Mouse (Mus musculus): ENCODE measurements at regions not wholly inside any gene's neighbourhood (a gene's known extent, or its start where the extent isn't known, plus 50 kb on each side); places are given as distances from the start of the nearest gene placed in this dataset.

DNA sequence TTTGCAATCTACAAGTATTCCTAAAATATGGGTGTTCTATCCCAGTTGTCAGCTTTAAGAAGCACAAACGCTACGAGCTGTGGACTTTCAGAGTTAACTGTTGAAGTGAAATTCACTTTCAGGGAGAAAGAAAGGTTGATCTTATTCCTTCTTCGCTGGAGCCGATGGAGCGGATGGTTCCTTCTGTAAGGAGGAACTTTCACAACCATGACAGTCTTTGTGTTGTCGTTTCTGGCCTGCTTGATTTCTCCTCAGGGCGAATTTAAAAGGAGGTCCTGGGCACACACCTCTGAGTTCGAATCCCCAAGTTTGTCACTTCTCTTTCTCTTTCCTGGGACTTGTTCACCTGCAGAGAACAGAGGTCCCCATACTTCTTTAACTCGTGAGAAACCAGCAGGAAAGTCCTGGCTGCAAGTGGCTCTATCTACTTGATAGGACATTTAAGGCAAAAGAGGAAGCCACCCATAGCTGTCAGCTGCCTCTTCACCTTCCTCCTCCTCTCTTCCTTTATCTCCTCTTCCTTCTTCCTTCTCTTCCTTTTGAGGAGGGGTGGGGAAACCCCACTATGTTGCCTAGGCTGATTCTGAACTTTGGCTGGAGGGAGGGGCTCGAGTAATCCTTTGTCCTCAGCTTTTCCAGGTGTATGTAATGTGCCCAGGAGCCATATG lies 265.9 kb upstream of the Klf3 start:
- TF ChIP-seq GABPA (IDR thresholded peaks at IDR 0.05; ENCODE audit: low read depth, low read length) (no peak), ETS1 (IDR thresholded peaks at IDR 0.05; ENCODE audit: low read depth, low read length) (0 out of 2 replicates have a peak, but pooled peaks have one; percentile 46), GATA1 (IDR thresholded peaks at IDR 0.05; ENCODE audit: low read depth, low read length) (peak; percentile 63), KAT2A (conservative IDR thresholded peaks at IDR 0.05; ENCODE audit: low read depth, low read length) (no peak), RCOR1 (IDR thresholded peaks at IDR 0.05; ENCODE audit: low read depth, low read length) (peak; percentile 34; the same call in 1 of the 2 replicates), EP300 (IDR thresholded peaks at IDR 0.05; ENCODE audit: low read depth in 1 of 2, low read length in 2 of 2) (peak; percentile 48 to 53; a peak in 2 of 4 replicates)
- DNase-seq (ENCODE audit: low read depth, low spot score) = peak; percentile 58
- no peak overlapping the region for H3K4me3 ChIP-seq (ENCODE audit: control insufficient read depth in 1 of 2, insufficient read depth in 1 of 2, low read depth in 2 of 2, low read length in 2 of 2)
- no peak overlapping the region for H3K9ac ChIP-seq (ENCODE audit: control insufficient read depth, low read depth, low read length, poor library complexity, severe bottlenecking)
- peaks cover 0 to 12% of the 10 kb centered on the region in 2 experiments; a peak in 2 of 4 replicates for H3K36me3 ChIP-seq (ENCODE audit: control insufficient read depth in 1 of 2, insufficient read depth in 2 of 2, low read length in 2 of 2)
- H3K4me1 ChIP-seq (ENCODE audit: control insufficient read depth in 1 of 2, insufficient read depth in 2 of 2, low read length in 2 of 2) = peaks cover 0 to 14% of the 10 kb centered on the region in 2 experiments; a peak in 3 of 4 replicates
- H3K27ac ChIP-seq (ENCODE audit: control insufficient read depth, low read depth, low read length) = peak overlapping the region; percentile 50
- H3K27me3 ChIP-seq (ENCODE audit: control insufficient read depth in 1 of 2, insufficient read depth in 2 of 2, low read length in 2 of 2) = no peaks in the 10 kb centered on the region
- H3K79me2 ChIP-seq (ENCODE audit: control insufficient read depth, insufficient read depth, low read length, poor library complexity) = no peaks in the 10 kb centered on the region
- H3K9me3 ChIP-seq (replicated peaks; ENCODE audit: insufficient read depth, low read length) = no peaks in the 10 kb centered on the region

DNA sequence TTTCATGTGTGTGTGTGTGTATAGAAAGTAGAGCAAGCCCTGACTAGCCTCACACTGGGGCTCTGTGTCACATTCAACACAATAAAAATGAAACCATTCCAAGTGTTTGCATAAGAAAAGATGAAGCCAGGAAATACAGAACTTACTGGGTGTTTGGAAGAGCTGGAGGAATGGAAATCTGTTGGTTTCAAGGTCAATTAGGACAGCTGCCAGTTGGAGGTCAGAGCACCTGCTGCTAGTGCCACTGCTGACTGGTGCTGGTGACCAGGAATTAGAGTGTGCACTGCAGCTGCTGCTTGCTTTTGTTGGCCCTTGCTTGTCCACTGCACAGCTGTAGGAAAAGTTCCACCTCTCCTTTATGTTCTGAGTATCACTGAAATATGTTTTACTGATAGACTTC lies 261.4 kb upstream of the Klf3 start:
- H3K79me2 ChIP-seq (ENCODE audit: control insufficient read depth, insufficient read depth, low read length, poor library complexity) = no peaks in the 10 kb centered on the region
- no peak for TF ChIP-seq UBTF (IDR thresholded peaks at IDR 0.05; ENCODE audit: borderline replicate concordance, insufficient read depth, low read depth, low read length)
- no peak for TF ChIP-seq ZNF384 (IDR thresholded peaks at IDR 0.05; ENCODE audit: low read depth, low read length)
- no peak for TF ChIP-seq HCFC1 (IDR thresholded peaks at IDR 0.05; ENCODE audit: low read depth, low read length)
- TF ChIP-seq CTCF (IDR thresholded peaks at IDR 0.05 in 2 of 3, conservative IDR thresholded peaks at IDR 0.05 in 1 of 3; ENCODE audit: control insufficient read depth in 1 of 3, insufficient read depth in 1 of 3, low read depth in 2 of 3, low read length in 3 of 3, poor library complexity in 1 of 3, severe bottlenecking in 1 of 3) = no peak
- TF ChIP-seq GABPA (IDR thresholded peaks at IDR 0.05; ENCODE audit: low read depth, low read length) = no peak
- TF ChIP-seq ZC3H11A (IDR thresholded peaks at IDR 0.05; ENCODE audit: low read depth, low read length) = no peak
- TF ChIP-seq MXI1 (IDR thresholded peaks at IDR 0.05; ENCODE audit: low read depth, low read length) = no peak
- no peak for TF ChIP-seq TAL1 (IDR thresholded peaks at IDR 0.05; ENCODE audit: low read length)
- no peak for TF ChIP-seq BHLHE40 (IDR thresholded peaks at IDR 0.05; ENCODE audit: borderline replicate concordance, low read depth, low read length)
- TF ChIP-seq NRF1 (IDR thresholded peaks at IDR 0.05; ENCODE audit: insufficient read depth, low read depth, low read length, poor library complexity, severe bottlenecking) = no peak
- no peak for TF ChIP-seq ZMIZ1 (IDR thresholded peaks at IDR 0.05; ENCODE audit: low read depth, low read length)
- no peak for DNase-seq (ENCODE audit: low read depth, low spot score)
- no peak overlapping the region for H3K9ac ChIP-seq (ENCODE audit: control insufficient read depth, low read depth, low read length, poor library complexity, severe bottlenecking)
- H3K4me3 ChIP-seq (ENCODE audit: control insufficient read depth in 1 of 2, insufficient read depth in 1 of 2, low read depth in 2 of 2, low read length in 2 of 2) = no peak overlapping the region
- peaks cover 0 to 12% of the 10 kb centered on the region in 2 experiments; a peak in 2 of 4 replicates for H3K36me3 ChIP-seq (ENCODE audit: control insufficient read depth in 1 of 2, insufficient read depth in 2 of 2, low read length in 2 of 2)
- no peak overlapping the region for H3K27ac ChIP-seq (ENCODE audit: control insufficient read depth, low read depth, low read length)
- H3K4me1 ChIP-seq (ENCODE audit: control insufficient read depth in 1 of 2, insufficient read depth in 2 of 2, low read length in 2 of 2) = peaks cover 0 to 14% of the 10 kb centered on the region in 2 experiments; a peak in 3 of 4 replicates
- no peaks in the 10 kb centered on the region for H3K27me3 ChIP-seq (ENCODE audit: control insufficient read depth in 1 of 2, insufficient read depth in 2 of 2, low read length in 2 of 2)
- no peaks in the 10 kb centered on the region for H3K9me3 ChIP-seq (replicated peaks; ENCODE audit: insufficient read depth, low read length)

Data from MEL (cell line).